Mouse (Mus musculus): ENCODE measurements at regions not wholly inside any gene's neighbourhood (a gene's known extent, or its start where the extent isn't known, plus 50 kb on each side); places are given as distances from the start of the nearest gene placed in this dataset.

DNA sequence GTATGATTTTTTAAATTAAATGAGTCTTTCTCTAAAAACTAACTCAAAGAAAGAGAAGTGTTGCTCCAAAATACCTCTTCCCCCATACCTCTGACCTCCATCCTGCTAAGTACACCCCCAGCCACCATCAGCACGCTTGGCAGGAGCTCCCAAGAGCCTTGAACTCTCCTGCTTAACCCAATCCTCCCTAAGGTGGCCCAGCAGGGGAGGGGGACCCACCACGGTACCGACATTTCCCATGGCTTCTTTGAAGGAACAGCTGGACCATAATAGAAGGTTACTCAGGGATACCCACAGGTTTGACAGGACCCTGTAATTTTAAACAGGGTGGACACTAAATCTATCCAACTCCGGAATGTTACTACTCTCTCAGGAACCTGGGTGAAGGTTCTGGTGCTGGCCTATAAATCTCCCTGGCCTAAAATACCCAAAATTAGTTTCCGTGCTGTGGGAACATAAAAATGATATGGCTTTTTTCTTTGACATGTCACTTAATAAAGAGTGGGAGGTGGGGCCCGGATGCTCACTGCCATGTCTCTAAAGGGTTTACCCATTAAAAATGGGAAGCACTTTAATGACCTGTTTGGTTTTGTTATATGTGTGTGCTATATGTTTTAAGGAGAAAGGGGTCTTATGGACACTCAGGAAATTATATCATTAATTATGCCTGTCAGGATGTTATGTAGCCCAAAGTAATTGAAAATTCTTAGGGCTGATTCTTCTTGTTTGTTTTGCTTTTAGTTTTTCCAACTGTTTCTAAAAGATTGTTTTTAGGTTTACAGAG, 185.8 kb upstream of the Gdnf start:
- TF ChIP-seq POLR2A (IDR thresholded peaks at IDR 0.05; ENCODE audit: extremely low read depth, insufficient read depth, low read length), result no peak
- no peak for TF ChIP-seq CTCF (IDR thresholded peaks at IDR 0.05; ENCODE audit: low read depth, low read length)
